Mouse (Mus musculus) C2C12 (cell line): ENCODE results near the gene Zfp456. TPM values are rescaled to one million over a fixed set of nuclear protein-coding genes. Genes with fewer than 3 reads are reported as not detected.
"Not testable (repeated sequence)": the region's sequence is repeated elsewhere in the genome, so short reads cannot be mapped to it uniquely, and the experiment has no call there.

Experiments
- H3K27me3 ChIP-seq: one replicate; pipeline ENCODE4 v1.6.1; 2011; ENCODE audit not compliant: control insufficient read depth, insufficient read depth, insufficient read length
- H3K36me3 ChIP-seq: one replicate; pipeline ENCODE4 v1.6.1; 2011; ENCODE audit not compliant: control insufficient read depth, insufficient read depth
- H3K4me3 ChIP-seq: one replicate; pipeline ENCODE4 v1.5.1; 2011; ENCODE audit warnings: mild to moderate bottlenecking, control low read depth; ENCODE audit not compliant: poor library complexity, insufficient read depth, severe bottlenecking
- H3K79me2 ChIP-seq: one replicate; pipeline ENCODE4 v1.6.1; 2011; ENCODE audit not compliant: control insufficient read depth, insufficient read depth
- H3K79me3 ChIP-seq: one replicate; pipeline ENCODE4 v1.6.1; 2011; ENCODE audit warnings: low read depth, control low read depth
- H3ac ChIP-seq: one replicate; pipeline ENCODE3; 2011; ENCODE audit warnings: low read depth; ENCODE audit not compliant: control insufficient read depth, insufficient read length
- CEBPB ChIP-seq: IDR thresholded peaks from one replicate; pipeline ENCODE4 v1.6.1; 2011; ENCODE audit warnings: low read depth, mild to moderate bottlenecking, control low read depth, moderate library complexity
- CTCF ChIP-seq: IDR thresholded peaks from one replicate; pipeline ENCODE4 v1.5.1; 2011; ENCODE audit not compliant: control insufficient read depth, insufficient read depth, insufficient read length
- FOSL1 ChIP-seq: IDR thresholded peaks from one replicate; pipeline ENCODE4 v1.8.0; 2011; ENCODE audit warnings: mild to moderate bottlenecking, low read length; ENCODE audit not compliant: poor library complexity, insufficient read depth, severe bottlenecking
- MAX ChIP-seq: IDR thresholded peaks from one replicate; pipeline ENCODE4 v1.6.1; 2011; ENCODE audit warnings: mild to moderate bottlenecking, control low read depth
- MYOD1 ChIP-seq: IDR thresholded peaks from one replicate; pipeline ENCODE4 v1.6.1; 2011; ENCODE audit warnings: low read depth; ENCODE audit not compliant: control insufficient read depth, insufficient read length
- MYOG ChIP-seq: IDR thresholded peaks from one replicate; pipeline ENCODE4 v1.6.1; 2011; ENCODE audit not compliant: control insufficient read depth, insufficient read length; ENCODE audit errors: extremely low read depth
- USF1 ChIP-seq: IDR thresholded peaks from one replicate; pipeline ENCODE4 v1.6.1; 2011; ENCODE audit warnings: low read depth, mild to moderate bottlenecking, control low read depth, moderate library complexity
- polyA plus RNA-seq: library from polyadenylated mRNA; unstranded; fragments of >200 nt; fragmentation: generic; extraction: Trizol; gene quantifications from one replicate; pipeline ENCODE4 v1.2.1, GENCODE M21; 2012; ENCODE audit warnings: missing spikeins

The Zfp456 gene
- polyA plus RNA-seq, 1 experiment = 0.06 TPM

DNA sequence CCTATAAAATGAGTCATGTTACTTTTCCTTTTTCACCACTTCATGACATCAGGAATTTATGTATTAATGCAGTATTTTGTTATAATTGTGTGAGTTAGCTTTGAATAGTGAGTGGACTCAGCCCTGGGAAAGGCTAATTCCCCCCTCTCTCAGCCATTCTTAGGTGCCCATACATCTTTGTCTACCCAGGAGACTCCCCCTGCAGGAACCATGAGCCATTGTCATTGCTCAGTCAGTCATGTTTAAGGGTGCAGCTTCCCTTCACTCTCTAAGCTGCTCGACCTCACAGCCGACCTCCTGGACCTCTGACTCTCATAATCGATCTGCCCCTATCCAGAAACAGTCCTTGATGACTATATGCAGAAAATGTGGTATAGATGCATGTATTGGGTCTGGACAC, 645 bp upstream of the Zfp456 start:
- not testable (repeated sequence) for H3K27me3 ChIP-seq, H3K79me3 ChIP-seq, H3ac ChIP-seq, H3K4me3 ChIP-seq, H3K36me3 ChIP-seq, H3K79me2 ChIP-seq

GRCm38 (mm10) chr13:67360131-67360744, 15.4 kb downstream of the Zfp456 start, which contains the start of the genes Gm28044 and Zfp953:
Gene Gm28044, minus strand, starts transcription at chr13:67360536.
Gene Zfp953, minus strand, starts transcription at chr13:67360605.
- TF ChIP-seq USF1 (no peak), MYOG (no peak), MAX (no peak), CEBPB (no peak), FOSL1 (no peak), MYOD1 (no peak), CTCF (no peak)
- no peaks in the 10 kb centered on the region for H3K79me2 ChIP-seq
- no peaks in the 10 kb centered on the region for H3K27me3 ChIP-seq
- no peaks in the 10 kb centered on the region for H3K79me3 ChIP-seq
- H3K4me3 ChIP-seq = peak within 1 kb of the TSS; percentile 74
- no peaks in the 10 kb centered on the region for H3K36me3 ChIP-seq
- H3ac ChIP-seq = peak within 1 kb of the TSS; percentile 69

DNA sequence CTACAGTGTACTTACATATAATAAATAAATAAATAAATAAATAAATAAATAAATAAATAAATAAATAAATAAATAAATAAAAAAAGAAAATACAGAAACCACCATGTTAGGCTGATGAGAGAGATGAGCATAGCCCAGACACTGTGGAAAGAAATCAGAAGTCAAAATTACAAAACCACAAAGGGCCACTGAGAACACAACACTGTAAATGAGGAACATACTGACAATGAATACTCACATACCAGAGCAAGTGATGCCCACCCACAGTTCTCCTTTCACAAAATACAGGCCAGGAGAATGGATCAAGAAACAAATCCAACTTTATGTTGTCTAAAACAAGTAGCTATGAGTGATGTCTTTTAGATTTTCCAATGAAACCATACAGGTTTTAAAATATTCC, 23.8 kb downstream of the Zfp456 start:
- Histone ChIP-seq H3K79me2 (no peaks in the 10 kb centered on the region), H3K4me3 (no peak overlapping the region), H3K27me3 (no peaks in the 10 kb centered on the region), H3ac (no peak overlapping the region), H3K36me3 (no peaks in the 10 kb centered on the region), H3K79me3 (no peaks in the 10 kb centered on the region)
- TF ChIP-seq CEBPB (no peak), USF1 (no peak), CTCF (no peak), MYOG (no peak)

DNA sequence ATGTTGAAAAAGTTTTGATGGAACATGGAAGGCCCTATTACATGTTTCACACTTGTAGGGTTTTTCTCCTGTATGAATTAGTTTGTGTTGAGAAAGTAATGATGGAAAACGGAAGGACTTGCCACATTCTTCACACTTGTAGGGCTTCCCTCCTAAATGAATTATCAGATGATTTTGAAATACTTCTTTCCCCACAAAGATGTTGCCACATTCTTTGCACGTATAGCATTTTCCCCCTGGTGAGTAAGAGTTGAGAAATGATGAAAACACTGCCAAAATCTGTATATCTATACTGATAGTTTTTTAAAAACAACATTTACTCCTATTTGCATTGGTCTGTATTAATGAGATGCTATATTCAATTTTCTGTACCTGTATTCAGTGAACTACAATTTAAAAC, 32.2 kb downstream of the Zfp456 start:
- Histone ChIP-seq H3K4me3 (no peak overlapping the region), H3K36me3 (peaks cover 4% of the 10 kb centered on the region), H3ac (no peak overlapping the region), H3K27me3 (no peaks in the 10 kb centered on the region), H3K79me2 (no peaks in the 10 kb centered on the region), H3K79me3 (no peaks in the 10 kb centered on the region)
- TF ChIP-seq FOSL1 (no peak), USF1 (no peak), MAX (no peak), CEBPB (no peak), CTCF (no peak), MYOD1 (no peak), MYOG (no peak)

DNA sequence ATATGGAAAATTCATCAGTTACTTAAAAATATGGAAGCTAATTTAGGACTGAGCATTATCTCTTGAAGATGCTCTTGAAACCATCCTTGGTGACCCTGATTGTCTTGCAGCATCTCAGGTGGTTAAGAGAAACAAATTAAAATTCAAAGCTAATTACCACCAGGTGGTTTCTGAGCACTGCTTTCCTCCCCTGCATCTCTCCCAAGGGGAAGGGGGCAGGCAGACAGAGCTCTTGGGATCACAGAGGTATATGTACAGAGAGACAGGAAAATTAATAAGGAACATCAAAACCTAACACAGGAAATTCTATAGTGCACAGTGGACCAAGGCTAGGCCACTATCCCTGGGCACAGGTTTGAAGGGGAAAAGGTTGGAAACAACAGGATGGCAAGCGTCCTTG, 42.7 kb downstream of the Zfp456 start:
- Histone ChIP-seq H3K79me3 (no peaks in the 10 kb centered on the region), H3K79me2 (no peaks in the 10 kb centered on the region), H3ac (no peak overlapping the region), H3K36me3 (no peaks in the 10 kb centered on the region), H3K27me3 (no peaks in the 10 kb centered on the region), H3K4me3 (peak overlapping the region; percentile 37)
- no peak for TF ChIP-seq MAX
- no peak for TF ChIP-seq CTCF
- TF ChIP-seq CEBPB = no peak
- no peak for TF ChIP-seq USF1
- no peak for TF ChIP-seq MYOG
- TF ChIP-seq MYOD1 = no peak
- TF ChIP-seq FOSL1 = no peak

GRCm38 (mm10) chr13:67332019-67332724, 43.4 kb downstream of the Zfp456 start, which contains the start of gene Zfp595:
Gene Zfp595, minus strand, starts transcription at chr13:67332570.
- Histone ChIP-seq H3K36me3 (no peaks in the 10 kb centered on the region), H3ac (peak within 1 kb of the TSS; percentile 4), H3K4me3 (peak within 1 kb of the TSS; percentile 37), H3K27me3 (no peaks in the 10 kb centered on the region), H3K79me2 (no peaks in the 10 kb centered on the region), H3K79me3 (no peaks in the 10 kb centered on the region)
- TF ChIP-seq USF1 = no peak
- TF ChIP-seq MYOG = no peak

Other genes with a start within 250 kb of the Zfp456 start
- 0.66 TPM for gene Rsl1, start 202.6 kb downstream of the Zfp456 start, polyA plus RNA-seq
- 0.08 TPM for gene Zfp455, start 181.3 kb downstream of the Zfp456 start, polyA plus RNA-seq
- 0.32 TPM for gene Zfp458, start 97.3 kb downstream of the Zfp456 start, polyA plus RNA-seq
- gene Zfp457, start 69.3 kb downstream of the Zfp456 start, polyA plus RNA-seq = 0.12 TPM
- gene Zfp595, start 43.2 kb downstream of the Zfp456 start, polyA plus RNA-seq = 0.54 TPM
- gene Gm28044, start 15.3 kb downstream of the Zfp456 start, polyA plus RNA-seq = 0.90 TPM
- gene Zfp953, start 15.2 kb downstream of the Zfp456 start, polyA plus RNA-seq = 0.16 TPM
- 0.88 TPM for gene Gm28041, start 77 bp downstream of the Zfp456 start, polyA plus RNA-seq
- 1.4 TPM for gene Zfp429, start 24.0 kb upstream of the Zfp456 start, polyA plus RNA-seq
- gene Zfp459, start 45.6 kb upstream of the Zfp456 start, polyA plus RNA-seq = not detected
- gene Zfp874a, start 75.8 kb upstream of the Zfp456 start, polyA plus RNA-seq = 0.75 TPM
- 1.4 TPM for gene Zfp874b, start 108.4 kb upstream of the Zfp456 start, polyA plus RNA-seq
- 1.3 TPM for gene Zfp58, start 124.7 kb upstream of the Zfp456 start, polyA plus RNA-seq
- gene Gm26965, start 150.3 kb upstream of the Zfp456 start, polyA plus RNA-seq = not detected
- gene Zfp87, start 150.4 kb upstream of the Zfp456 start, polyA plus RNA-seq = 13.1 TPM
- 1.1 TPM for gene Zfp748, start 178.0 kb upstream of the Zfp456 start, polyA plus RNA-seq
- 0.94 TPM for gene Zfp729b, start 233.9 kb upstream of the Zfp456 start, polyA plus RNA-seq